Mouse (Mus musculus) frontal cortex, adult 2 months (tissue): ENCODE measurements around the gene Vwa8. TPM values are rescaled to one million over a fixed set of nuclear protein-coding genes. Genes with fewer than 3 reads are reported as not detected.
A peak's percentile ranks its signal among the peaks of the same experiment; 100 is the strongest.
"Not testable (repeated sequence)": the region's sequence is repeated elsewhere in the genome, so short reads cannot be mapped to it uniquely, and the experiment has no call there.

Experiments used
- DNase-seq, 2 experiments: peaks; one replicate each; pipeline ENCODE4 v3.0.0; 2022; ENCODE audit warnings: low spot score in 1 of 2; ENCODE audit errors: extremely low spot score in 1 of 2
- polyA plus RNA-seq: library from polyadenylated mRNA; depleted of rRNA; stranded (reverse); fragments of >200 nt; gene quantifications from 2 replicates; pipeline ENCODE4 v1.2.3, GENCODE M21; 2012

Vwa8 gene
- polyA plus RNA-seq, 1 experiment, result 27.9 TPM

DNA sequence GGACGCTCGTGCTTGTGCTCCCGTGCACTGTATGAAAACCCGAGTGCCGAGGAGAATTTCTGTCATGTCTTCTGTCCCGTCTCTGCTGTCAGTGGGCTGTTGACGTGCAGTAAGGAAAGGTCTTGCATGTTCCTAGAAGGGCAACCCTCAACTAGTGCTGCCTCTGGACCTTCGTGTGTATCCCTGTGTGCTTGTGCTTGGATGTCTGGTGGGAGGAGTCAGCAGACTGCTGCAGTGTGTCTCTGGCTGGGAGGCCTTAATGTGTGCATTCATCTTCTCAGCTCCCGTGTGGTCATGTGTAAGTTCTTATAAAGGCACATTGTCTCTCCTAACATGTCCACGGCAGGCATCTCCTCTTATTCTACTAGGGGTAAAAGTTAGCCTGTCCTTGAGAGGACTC, 32.7 kb downstream of the Vwa8 start:
- DNase-seq, result no peak

- DNase-seq, result no peak
Measured at GRCm38 (mm10) chr14:78885915-78886534, 37.2 kb downstream of the Vwa8 start.

DNA sequence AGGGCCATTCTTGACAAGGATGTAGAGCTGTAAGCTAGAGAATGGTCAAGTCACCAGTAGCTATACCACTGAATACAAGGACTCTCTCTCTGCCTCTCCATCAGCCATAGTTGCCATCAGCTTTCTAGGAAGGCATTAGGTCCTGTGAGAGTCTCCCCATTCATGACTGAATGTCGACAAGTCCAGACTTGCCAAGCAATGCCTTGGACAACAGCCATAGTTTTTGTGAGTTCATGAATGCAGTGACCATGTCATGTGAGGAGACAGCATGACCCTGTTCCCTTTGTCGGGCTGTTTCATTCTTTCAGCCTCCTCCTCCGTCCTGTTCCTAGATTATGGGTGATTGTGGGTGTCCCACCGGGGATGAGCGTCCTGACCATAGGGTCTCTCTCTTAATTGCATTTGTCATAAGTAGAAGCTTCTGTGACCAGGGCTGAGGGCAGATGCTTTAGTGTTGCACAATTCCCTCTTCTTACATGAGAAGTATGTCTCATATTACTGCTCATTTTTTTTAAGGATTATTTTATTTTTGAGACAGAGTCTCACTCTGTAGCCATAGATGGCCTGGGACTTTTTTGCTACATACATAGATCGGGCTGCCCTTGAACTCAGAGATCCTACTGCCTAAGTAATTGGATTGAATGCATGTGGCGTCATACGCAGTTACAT, 37.8 kb downstream of the Vwa8 start:
- no peak for DNase-seq

DNA sequence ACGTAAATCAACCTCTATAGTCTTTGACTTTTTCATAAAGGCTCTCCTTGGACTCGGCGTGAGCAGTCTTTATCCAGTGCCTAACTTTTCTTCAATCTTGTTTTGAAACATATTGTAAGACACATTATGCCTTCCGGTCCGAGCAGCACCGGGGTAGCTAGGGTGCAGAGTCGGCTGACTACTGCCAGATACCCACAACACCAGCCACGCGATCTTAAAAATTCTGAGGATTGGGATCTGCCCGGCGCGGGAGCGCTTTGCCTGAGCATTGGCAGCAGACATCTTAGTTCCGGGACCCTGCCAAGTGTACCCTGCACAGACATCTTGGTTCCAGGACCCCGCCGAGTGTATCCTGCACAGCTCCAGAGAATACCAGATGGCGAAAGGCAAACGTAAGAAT, 38.6 kb downstream of the Vwa8 start:
- DNase-seq, result not testable (repeated sequence)

GRCm38 (mm10) chr14:78895496-78895895, 46.6 kb downstream of the Vwa8 start:
- DNase-seq, result no peak

DNA sequence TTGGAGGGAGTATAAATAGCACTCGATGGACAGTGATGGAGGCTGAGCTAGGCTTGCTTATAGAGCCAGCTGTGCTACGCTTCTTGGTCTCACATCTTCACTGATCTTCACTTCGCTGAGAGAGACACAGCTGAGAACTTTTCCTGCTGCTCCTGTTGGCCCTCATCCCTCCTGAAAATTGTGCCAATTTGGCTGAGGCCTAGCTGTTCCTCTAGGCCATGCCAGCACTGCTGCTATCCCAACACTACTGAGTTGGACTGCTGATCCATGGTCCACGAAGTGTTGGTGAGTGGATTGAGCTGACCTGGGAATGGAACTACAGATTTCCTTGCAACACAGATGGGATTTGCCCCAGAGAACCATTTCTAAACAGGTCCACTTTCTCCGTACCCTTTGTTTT, 47.4 kb downstream of the Vwa8 start:
- peak in 1 of 2 experiments; percentile 28 for DNase-seq

DNA sequence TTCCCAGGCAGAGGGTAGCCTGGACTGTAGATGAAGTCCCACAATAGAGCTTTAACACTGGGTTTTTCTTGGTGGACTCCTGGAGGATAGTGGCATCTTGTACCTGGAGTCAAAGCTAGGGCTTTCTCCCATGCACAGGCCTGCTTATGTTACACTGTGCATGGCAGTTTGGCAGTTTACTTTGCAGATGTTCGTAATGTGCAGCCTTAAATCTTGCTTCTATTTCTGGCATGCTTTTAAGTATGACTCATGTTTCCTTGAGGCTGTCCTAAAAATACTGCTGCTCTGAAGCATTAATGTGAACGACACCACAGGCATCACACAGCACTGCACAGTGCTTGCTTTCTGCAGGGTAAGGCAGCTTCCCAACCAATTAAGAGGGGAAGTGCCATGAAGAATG, 51.9 kb downstream of the Vwa8 start:
- DNase-seq, result peak; percentile 62 to 72

GRCm38 (mm10) chr14:78908205-78908863, 59.5 kb downstream of the Vwa8 start:
- no peak for DNase-seq

GRCm38 (mm10) chr14:78912076-78912475, 63.2 kb downstream of the Vwa8 start:
- DNase-seq, result no peak

DNA sequence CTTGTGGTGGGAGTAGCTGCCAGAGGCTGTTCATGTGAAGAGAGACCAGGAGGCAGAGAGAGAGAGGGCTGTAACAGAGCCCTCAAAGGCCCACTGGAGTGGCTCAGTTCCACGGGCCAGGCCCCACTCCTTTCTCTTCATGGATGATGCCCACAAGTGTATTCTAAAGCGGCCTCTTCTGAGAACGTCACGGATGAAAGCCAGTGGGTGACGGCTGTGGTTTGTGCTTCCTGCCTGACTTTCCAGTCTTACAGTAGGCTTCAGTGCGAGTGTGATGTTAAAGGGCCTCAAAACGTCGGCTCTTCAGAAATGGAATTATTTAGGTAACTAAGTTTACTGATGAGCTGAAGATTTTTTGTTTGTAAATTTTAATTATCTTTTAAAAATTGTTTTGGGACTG, 65.3 kb downstream of the Vwa8 start:
- no peak for DNase-seq

- no peak for DNase-seq
Measured at GRCm38 (mm10) chr14:78916691-78917090, 67.8 kb downstream of the Vwa8 start.

GRCm38 (mm10) chr14:78921219-78921618, 72.4 kb downstream of the Vwa8 start:
- no peak for DNase-seq

GRCm38 (mm10) chr14:78923631-78924030, 74.8 kb downstream of the Vwa8 start:
- no peak for DNase-seq

- peak in 1 of 2 experiments; percentile 32 for DNase-seq
Measured at GRCm38 (mm10) chr14:78924755-78925537, 76.1 kb downstream of the Vwa8 start.

- no peak for DNase-seq
Measured at GRCm38 (mm10) chr14:78932094-78932493, 83.2 kb downstream of the Vwa8 start.

DNA sequence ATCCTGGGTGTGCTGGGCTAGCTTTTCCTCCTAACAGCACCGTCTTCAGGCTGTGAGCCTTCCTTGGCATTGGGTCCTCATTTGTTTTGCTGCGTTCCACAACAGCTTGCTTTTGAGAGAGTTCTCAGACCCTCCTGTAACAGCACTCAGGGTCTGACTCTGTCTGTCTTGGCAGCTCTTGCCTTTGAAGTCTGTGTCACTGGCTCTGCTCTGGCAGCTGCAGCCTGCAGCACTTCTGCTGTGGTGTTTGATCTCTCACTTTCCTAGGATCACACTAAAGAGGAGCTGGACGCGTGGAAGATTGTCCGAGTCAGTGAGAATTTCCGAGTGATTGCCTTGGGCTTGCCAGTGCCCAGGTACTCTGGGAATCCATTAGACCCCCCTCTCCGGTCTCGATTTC, 84.5 kb downstream of the Vwa8 start:
- DNase-seq, result no peak

DNA sequence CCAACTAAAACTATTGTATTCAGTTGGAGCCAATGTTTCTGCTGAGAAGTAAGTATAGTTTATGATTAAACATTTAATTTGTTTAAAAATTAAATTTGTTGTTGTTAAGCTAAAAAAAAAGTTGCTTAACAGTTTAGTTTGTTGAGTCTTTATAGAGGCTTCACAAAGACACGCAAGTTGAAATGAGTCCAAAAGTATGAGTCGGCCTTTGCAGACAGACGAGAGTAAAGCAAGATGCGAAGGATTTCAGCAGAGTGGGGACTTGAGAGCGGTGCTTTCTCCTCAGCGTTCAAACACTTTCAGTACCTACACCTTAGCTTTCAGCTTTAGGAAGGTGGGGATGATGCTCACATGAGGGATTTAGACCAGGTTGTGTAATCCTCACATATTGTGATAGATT, 85.7 kb downstream of the Vwa8 start:
- DNase-seq, result no peak

DNA sequence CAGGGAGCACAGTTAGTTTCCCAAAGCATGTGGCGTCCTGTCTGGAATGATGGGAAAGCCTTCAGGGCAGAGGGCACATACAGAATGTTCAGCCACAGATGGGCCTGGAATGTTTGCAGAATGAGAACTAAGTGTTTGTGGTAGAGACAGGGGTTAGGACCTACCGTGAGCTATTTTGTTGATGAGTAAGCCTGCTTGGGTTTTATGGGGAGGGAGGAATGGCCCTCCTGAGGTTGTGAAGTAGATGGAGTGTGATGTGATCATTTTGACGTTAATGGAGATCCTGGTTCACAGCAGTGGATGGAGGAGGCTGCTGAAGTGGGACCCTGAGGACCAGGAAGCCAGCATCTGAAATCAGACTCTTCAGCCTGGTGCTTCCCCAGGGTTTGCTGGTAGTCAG, 86.9 kb downstream of the Vwa8 start:
- DNase-seq, result no peak

DNA sequence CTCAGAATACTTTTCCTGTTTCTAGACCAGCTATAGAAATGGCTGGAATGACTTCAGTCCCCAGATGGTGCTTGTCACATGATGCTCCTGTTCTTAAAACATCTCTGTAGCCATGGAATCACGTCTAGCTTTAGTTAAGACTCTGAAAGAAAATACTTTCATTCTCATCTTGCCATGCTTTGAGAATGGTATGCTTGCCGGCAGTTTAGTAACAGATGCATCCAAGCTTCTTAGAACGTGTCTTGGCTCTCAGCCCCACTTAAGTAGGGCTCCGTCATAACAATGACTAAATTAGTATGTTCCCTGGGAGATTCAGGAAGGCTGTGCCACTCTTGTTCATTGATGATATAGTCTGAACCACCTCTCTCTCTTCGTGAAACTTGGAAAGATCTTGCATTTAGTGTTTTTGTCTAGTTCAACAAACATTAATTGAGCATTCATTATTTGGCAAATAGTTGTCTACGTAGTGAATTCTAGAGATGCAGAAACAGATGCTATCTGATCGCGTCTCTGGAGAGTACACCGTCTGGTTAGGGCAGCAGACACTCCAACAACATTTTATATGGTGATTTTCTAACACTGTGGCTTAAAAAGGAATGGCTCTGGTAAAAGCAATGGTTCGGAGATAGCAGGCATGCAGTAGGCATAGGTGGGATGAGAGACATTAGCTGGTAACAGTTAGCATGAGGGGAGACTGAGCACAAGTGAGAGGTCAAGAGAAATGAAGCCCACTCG, 93.1 kb downstream of the Vwa8 start:
- peak; percentile 73 to 82 for DNase-seq

GRCm38 (mm10) chr14:78955745-78956144, 106.9 kb downstream of the Vwa8 start:
- peak in 1 of 2 experiments; percentile 13 for DNase-seq
